Mouse (Mus musculus) ES-Bruce4 (cell line): ENCODE measurements around the gene Ubac2.

ENCODE experiments used
- CTCF ChIP-seq: IDR thresholded peaks from one replicate; pipeline ENCODE4 v1.8.1; 2011; ENCODE audit warnings: low read depth, low read length
- EP300 ChIP-seq: IDR thresholded peaks from 2 replicates; pipeline ENCODE4 v1.6.1; 2011; ENCODE audit warnings: low read depth, low read length; ENCODE audit not compliant: insufficient read depth
- POLR2A ChIP-seq: IDR thresholded peaks from one replicate; pipeline ENCODE4 v1.8.1; 2011; ENCODE audit warnings: low read length; ENCODE audit not compliant: insufficient read depth

GRCm38 (mm10) chr14:121992395-121993280 lies 114.2 kb downstream of the Ubac2 start:
- TF ChIP-seq CTCF (no peak), POLR2A (no peak), EP300 (no peak)
